Mouse (Mus musculus) layer of hippocampus, adult 8-10 months (tissue): ENCODE measurements at regions not wholly inside any gene's neighbourhood (a gene's known extent, or its start where the extent isn't known, plus 50 kb on each side); places are given as distances from the start of the nearest gene placed in this dataset.

Experiments
- DNase-seq, 2 experiments: peaks; one replicate each; pipeline ENCODE4 v3.0.0; 2022; ENCODE audit warnings: low spot score in 2 of 2

DNA sequence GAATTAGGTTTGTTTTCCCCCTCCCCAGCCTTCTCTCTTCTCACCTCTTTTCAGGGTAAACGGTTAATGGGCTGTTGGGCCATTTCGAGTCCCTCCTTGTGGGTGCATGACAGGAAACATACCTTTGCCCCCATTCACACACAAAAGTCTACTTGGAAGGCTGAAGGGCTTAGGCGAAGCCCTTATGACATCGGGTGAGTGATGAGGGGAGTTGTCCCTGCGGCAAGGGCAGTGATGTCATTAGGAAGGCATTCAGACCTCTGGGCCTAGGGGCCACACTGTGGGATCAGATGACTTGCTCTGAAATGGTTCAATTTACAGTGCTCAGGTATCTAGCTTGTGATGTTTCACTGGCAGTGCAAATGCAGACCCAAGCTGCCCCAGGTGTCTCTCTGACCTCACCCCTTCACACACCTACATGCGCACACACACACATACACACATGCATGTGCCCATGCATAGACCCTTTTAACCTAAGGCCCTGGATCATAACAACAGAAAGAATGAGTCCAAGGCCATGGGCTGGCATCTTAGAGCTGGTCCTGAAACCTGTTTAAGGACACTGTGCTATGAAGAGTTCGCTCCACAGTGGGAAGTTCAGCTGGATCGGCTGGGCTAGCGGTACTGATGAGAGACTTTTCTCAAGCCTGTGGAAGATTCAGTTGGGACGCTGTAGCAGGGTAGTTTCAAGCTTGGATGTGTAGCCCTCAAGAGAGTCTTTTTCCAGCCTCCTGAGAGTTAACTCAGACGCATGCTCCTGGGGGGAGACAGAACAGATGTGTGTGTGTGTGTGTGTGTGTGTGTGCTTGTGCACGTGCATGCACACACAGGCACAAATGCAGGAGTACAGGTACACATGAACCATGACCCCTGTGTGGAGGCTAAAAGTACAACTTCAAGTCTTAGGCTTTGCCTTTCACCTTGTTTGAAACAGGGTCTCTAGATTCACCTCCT, 298.8 kb downstream of the 1500009L16Rik start:
- no peak for DNase-seq

DNA sequence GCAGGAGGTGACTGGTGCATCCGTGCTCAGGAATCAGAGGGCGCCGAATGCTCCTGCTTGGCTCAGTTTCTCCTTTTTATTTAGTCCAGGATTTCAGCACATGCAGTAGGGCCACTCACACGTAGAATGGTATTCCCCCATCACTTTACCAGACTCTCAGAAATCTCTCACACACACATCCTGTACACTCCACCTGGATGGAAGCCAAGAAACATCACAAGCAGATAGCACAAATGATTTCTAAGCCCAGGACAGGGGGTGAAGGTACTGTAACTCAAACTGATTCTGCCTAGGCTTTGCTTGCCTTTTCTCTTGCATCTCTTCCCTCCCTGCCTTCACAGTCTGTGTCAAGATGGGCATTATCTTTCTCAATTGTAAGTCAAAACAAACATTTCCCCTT, 301.6 kb downstream of the 1500009L16Rik start:
- DNase-seq: no peak

DNA sequence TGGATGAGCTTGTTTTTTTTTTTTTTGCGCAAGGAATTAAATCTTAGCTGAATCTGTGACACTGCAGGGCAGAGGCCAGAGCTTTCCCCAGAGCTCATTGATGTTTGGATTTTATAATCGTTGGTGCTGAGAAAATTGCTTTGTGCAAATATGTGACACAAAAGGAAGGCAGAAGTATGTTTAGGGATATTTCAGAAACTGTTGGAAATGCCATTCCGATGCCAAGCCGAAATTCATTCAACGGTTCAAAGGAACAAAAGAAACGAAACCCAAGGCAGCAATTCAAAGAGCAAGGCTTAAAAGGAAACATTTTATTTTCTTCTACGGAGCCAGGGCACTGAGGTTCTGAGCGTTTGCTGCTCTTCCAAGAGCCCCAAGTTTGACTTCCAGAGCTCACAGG, 302.2 kb downstream of the 1500009L16Rik start:
- no peak for DNase-seq

DNA sequence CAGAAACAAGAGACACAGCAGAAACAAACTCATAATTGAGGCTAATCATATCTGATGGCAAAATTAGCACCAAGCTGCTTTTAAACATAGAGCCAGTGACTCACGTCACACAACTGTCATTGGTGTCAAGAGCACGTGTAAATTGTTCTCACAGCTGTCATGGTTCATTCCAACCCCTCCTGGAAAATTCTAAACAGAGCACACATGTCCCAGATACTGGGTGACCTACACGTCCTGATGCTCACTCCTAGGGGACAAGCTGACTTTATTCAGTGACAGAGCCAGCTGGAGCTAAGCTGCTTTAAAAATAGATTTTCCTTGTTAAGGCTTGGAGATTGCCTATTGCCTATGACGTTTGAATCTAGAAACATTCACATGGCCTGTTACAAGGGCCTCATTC, 304.1 kb downstream of the 1500009L16Rik start:
- DNase-seq: no peak

GRCm38 (mm10) chr10:84036131-84036877, 313.6 kb downstream of the 1500009L16Rik start:
- no peak for DNase-seq

- no peak for DNase-seq
Observed at GRCm38 (mm10) chr10:84048706-84049105, 326.0 kb downstream of the 1500009L16Rik start.

DNA sequence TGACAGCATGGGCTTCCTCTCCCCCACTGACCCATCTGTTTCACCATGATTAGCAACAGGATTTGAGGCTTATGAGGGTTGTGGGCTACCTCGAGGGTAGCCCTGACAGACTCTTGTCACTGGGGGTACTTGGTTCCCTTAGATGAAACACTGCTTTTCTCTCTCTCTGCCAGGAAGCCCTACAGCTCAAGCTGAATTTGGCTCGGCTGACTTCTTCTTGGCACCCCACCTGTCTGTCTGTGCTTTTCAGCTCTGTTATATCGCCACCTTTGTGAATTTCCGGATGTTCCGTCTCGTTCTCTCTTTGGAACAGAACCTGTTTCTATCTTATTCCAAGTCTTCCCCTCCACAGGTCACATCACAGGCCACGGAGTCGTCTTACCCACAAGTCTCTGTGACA, 330.0 kb downstream of the 1500009L16Rik start:
- DNase-seq: no peak

- peak; percentile 18 to 59 for DNase-seq
Observed at GRCm38 (mm10) chr10:84054551-84055336, 332.1 kb downstream of the 1500009L16Rik start.

DNA sequence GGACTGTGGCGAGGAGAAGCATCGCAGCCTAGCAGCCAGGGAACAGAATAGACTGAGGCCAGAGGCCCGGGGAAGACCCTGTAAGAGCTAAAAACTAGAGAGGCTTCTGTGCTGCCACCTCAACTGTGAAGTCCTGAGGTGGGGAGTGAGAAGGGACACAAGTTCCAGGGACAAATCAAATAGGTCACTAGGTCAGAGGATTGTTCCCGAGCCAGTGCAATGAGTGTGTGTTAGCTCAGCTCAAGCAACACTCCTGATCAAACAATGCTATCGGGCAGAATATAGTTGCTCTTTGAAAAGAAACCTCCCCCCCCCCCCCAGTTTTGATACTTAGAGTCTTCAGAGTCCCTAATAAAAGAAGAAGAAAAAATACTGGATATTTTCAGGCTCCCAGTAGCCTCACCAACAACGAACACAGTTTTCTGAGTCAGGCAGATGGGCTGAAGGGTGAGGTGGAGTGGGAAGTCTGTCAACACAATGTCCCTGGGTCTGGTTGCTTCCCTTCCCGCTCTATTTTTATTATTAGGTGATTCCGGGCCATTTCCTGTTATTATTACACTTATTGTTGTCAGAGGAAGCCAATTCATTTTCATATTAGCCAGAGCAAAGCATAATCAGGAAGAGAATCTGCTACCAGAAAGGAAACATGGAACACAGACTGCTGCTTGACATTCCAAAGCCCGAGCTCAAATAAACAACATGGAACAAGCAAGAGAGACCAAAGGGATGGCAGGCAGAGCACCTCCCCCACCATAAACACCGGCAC, 332.9 kb downstream of the 1500009L16Rik start:
- DNase-seq: no peak

DNA sequence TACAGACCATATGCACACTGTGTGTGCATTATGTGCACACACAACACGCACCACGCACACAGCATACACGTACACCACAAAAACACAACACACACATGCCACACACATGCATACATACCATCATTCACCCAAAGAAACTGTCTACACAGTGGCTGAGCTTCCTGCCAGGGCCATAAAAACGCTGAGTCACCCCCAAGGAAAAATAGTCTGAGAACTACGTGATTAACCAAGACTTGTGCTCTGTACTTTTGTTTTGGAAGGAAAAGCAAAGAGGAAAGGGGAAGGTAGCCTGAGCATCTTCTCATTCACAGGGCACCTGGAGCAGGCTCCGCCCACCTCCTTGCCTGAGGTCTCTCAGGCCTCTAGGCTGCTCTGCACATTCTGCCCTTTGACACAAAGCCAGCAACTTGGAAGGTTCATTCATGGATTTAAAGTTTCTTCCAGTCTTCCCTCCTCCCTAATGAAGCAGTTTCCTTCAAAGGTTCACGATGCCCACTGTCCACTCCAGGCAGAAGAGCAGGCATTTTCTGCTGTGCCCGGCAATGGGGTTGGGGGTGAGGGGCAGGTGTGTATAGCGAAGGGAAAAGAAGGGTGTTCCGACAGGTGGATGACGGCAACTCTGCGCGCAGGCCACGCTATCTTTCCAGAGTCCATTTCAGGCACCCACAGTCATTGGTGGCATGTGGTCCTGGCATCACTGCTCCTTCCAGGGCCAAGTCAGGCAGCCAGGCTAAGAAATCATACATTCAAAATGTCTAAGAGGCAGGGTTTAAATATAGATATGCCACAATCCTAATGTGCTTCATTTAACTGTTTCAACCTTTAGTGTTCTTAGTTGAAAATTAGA, 333.9 kb downstream of the 1500009L16Rik start:
- DNase-seq: no peak

- DNase-seq: no peak
Observed at GRCm38 (mm10) chr10:84058301-84058700, 335.6 kb downstream of the 1500009L16Rik start.

GRCm38 (mm10) chr10:84059646-84060491, 337.2 kb downstream of the 1500009L16Rik start:
- no peak for DNase-seq

GRCm38 (mm10) chr10:84060492-84061218, 338.0 kb downstream of the 1500009L16Rik start:
- DNase-seq: peak; percentile 71 to 72

DNA sequence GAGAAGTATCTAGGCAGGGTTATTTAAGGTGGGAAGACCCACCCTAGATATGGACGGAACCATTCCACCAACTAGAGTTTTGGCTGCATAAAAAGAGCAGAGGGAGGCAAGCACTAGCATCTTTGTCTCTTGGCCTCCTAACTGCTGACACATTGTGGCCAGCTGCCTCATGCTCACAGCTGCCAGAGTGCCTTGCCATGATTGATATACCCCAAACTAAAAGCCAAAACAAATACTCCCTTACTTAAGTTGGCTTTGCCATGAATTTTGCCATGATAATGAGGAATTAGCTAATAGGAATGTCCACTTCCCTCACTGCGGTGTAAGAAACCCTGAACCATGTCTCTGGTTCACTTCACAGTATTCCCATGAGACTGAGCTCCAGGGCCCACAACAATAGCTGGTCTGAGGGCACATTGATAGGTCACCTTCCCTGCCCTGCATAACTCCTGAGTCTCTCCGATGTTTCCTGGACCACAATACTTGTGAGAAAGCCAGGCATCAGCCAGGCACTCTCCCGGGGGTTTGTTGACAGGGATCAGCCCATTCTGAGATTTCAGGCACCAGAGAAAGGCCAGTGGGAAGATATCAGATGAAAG, 344.5 kb downstream of the 1500009L16Rik start:
- DNase-seq: no peak

GRCm38 (mm10) chr10:84069806-84070205, 347.1 kb downstream of the 1500009L16Rik start:
- DNase-seq: no peak

GRCm38 (mm10) chr10:84072866-84073483, 350.3 kb downstream of the 1500009L16Rik start:
- no peak for DNase-seq

- DNase-seq: no peak
Observed at GRCm38 (mm10) chr10:84075581-84075980, 352.9 kb downstream of the 1500009L16Rik start.
